Mouse (Mus musculus) heart, embryonic 16.5 days (tissue): ENCODE measurements at regions not wholly inside any gene's neighbourhood (a gene's known extent, or its start where the extent isn't known, plus 50 kb on each side); places are given as distances from the start of the nearest gene placed in this dataset.

Experiments
- ATAC-seq: fragments of 200-750 bp; cut with Nextera tagmentation; replicated peaks from 2 replicates; pipeline ENCODE4 v1.8.0; 2017; ENCODE audit warnings: moderate number of reproducible peaks; ENCODE audit not compliant: insufficient read depth, low FRiP score; ENCODE audit errors: extremely low read depth
- H3K27ac ChIP-seq: fragments of 300-500 bp; sonication (generic); 2 replicates; pipeline ENCODE4 v1.5.1; 2014; ENCODE audit warnings: mild to moderate bottlenecking, low read length, control low read depth, moderate library complexity
- H3K27me3 ChIP-seq: fragments of 300-500 bp; sonication (generic); 2 replicates; pipeline ENCODE4 v1.6.1; 2014; ENCODE audit warnings: low read length, mixed read lengths; ENCODE audit not compliant: control insufficient read depth, insufficient read depth
- H3K36me3 ChIP-seq: fragments of 300-500 bp; sonication (generic); 2 replicates; pipeline ENCODE4 v1.6.1; 2014; ENCODE audit not compliant: control insufficient read depth, insufficient read depth
- H3K4me1 ChIP-seq: fragments of 300-500 bp; sonication (generic); 2 replicates; pipeline ENCODE4 v1.6.1; 2014; ENCODE audit warnings: low read length, mixed read lengths; ENCODE audit not compliant: control insufficient read depth, insufficient read depth
- H3K4me2 ChIP-seq: fragments of 300-500 bp; sonication (generic); 2 replicates; pipeline ENCODE4 v1.6.1; 2014; ENCODE audit warnings: low read depth, mild to moderate bottlenecking, control low read depth, low read length
- H3K4me3 ChIP-seq: fragments of 300-500 bp; sonication (generic); 2 replicates; pipeline ENCODE4 v1.5.1; 2014; ENCODE audit warnings: mild to moderate bottlenecking, control low read depth, low read length
- H3K9ac ChIP-seq: fragments of 300-500 bp; sonication (generic); 2 replicates; pipeline ENCODE4 v1.6.1; 2014; ENCODE audit warnings: low read length, control low read depth
- H3K9me3 ChIP-seq: fragments of 300-500 bp; sonication (generic); replicated peaks from 2 replicates; pipeline ENCODE4 v1.6.1; 2016; ENCODE audit warnings: low read length; ENCODE audit not compliant: control insufficient read depth
- WGBS: fragments of 180-500 bp; shearing (Covaris S2); extraction: QIAGEN DNeasy Blood & Tissue Kit; methylation state at CpG from one replicate; pipeline ENCODE4 v1.1.7; 2014; 5-methylcytosine and 5-hydroxymethylcytosine counted together

DNA sequence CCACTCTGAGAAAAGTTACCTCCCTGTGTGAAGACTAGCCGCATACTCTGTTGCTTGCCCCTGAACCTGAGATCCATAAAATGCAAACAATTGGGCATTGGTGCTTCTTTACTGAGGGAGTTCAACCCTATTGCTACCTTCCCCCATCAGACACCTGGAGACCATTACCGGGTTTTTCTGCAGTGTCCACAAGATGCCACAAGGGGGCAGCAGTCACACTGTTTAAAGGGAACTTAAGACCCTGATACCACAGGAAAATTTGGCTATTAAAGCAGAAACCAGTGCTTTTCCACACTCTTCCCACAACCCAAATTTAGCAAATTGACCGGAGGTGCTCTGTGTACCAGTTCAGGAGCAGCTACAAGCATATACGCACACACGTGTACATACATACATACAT, 78.0 kb upstream of the Fzd10 start:
- 40% methylated on average over 5 of the region's 5 CpGs for WGBS
- Histone ChIP-seq H3K4me2 (no peak overlapping the region), H3K9me3 (no peaks in the 10 kb centered on the region), H3K4me3 (no peak overlapping the region), H3K4me1 (no peaks in the 10 kb centered on the region), H3K27me3 (peaks cover 10% of the 10 kb centered on the region; the same call in 1 of the 2 replicates), H3K27ac (no peak overlapping the region), H3K9ac (no peak overlapping the region), H3K36me3 (no peaks in the 10 kb centered on the region)
- ATAC-seq = no peak

DNA sequence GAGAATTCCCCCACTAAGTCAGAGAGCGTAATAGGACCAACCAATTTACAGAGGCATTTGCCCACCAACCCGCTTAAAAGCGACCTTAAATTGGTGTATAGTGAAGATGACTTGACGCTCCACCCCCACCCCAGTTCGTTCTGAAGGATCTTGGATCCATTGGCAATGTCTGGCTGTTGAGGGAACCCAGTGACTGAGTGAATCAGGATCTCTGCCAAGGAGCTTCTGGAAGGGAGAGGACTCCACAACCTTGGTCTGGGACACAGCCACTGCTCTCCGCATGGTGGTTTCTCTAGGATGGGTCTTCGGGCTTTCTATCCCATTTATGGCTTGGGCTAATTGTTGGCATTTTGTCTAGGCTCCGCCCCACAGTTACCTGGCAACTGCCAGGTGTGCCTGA, 83.3 kb upstream of the Fzd10 start:
- H3K4me1 ChIP-seq = no peaks in the 10 kb centered on the region
- 63% methylated on average over 8 of the region's 8 CpGs for WGBS
- no peak overlapping the region for H3K4me2 ChIP-seq
- H3K27ac ChIP-seq = no peak overlapping the region
- H3K9me3 ChIP-seq = no peaks in the 10 kb centered on the region
- H3K9ac ChIP-seq = no peak overlapping the region
- H3K4me3 ChIP-seq = no peak overlapping the region
- no peak for ATAC-seq
- H3K27me3 ChIP-seq = peaks cover 14% of the 10 kb centered on the region; the same call in 1 of the 2 replicates
- no peaks in the 10 kb centered on the region for H3K36me3 ChIP-seq

DNA sequence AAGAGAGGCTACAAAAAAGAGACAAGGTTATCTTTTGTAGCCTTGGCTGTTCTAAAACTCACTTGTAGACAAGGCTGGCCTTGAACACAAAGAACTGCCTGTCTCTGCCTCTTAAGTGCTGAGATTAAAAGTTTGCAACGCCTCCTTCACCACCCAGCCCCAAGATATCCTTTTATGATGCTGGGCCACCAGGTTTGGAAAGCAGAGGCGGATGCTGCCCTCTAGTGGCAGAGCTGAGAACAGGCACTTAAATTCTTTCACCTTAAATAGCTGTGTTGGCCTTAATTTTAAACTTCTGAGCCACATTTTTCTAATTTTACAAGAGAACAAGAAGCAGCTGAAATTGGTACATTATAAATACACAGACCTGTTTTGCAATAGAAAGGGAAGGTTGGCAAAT, 82.5 kb upstream of the Tmem132d start:
- Histone ChIP-seq H3K4me1 (no peaks in the 10 kb centered on the region), H3K9me3 (no peaks in the 10 kb centered on the region; the same call in 1 of the 2 replicates), H3K27ac (no peak overlapping the region), H3K4me2 (no peak overlapping the region), H3K27me3 (peaks cover 14% of the 10 kb centered on the region; the same call in 1 of the 2 replicates), H3K9ac (no peak overlapping the region), H3K36me3 (no peaks in the 10 kb centered on the region), H3K4me3 (no peak overlapping the region)
- ATAC-seq = no peak
- WGBS = 3% methylated on average over 2 of the region's 2 CpGs

DNA sequence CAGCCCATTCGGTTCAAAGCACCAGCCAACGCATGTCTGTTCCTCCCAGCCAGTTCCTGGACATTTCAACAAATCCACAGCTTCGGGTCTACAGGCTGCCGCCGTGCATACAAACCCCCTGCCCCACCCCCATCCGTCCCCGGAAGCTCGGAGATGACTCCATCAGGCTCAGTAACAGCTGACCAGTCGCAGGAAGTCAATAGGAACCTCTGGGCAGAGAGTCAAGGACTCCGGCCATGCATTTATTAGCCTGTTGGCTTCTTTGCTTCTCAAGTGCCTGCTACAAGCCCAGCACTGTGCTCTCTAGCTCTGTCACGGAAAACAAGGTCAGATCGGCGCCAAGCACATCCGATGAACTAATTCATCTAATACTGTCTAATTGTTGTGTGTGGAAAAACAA, 80.4 kb upstream of the Tmem132d start:
- no peaks in the 10 kb centered on the region for H3K4me1 ChIP-seq
- H3K9ac ChIP-seq = no peak overlapping the region
- H3K4me3 ChIP-seq = no peak overlapping the region
- H3K36me3 ChIP-seq = no peaks in the 10 kb centered on the region
- H3K9me3 ChIP-seq = peaks cover 12% of the 10 kb centered on the region
- peaks cover 9% of the 10 kb centered on the region; the same call in 1 of the 2 replicates for H3K27me3 ChIP-seq
- WGBS = 70% methylated on average over 14 of the region's 14 CpGs
- no peak overlapping the region for H3K4me2 ChIP-seq
- no peak overlapping the region for H3K27ac ChIP-seq
- no peak for ATAC-seq

DNA sequence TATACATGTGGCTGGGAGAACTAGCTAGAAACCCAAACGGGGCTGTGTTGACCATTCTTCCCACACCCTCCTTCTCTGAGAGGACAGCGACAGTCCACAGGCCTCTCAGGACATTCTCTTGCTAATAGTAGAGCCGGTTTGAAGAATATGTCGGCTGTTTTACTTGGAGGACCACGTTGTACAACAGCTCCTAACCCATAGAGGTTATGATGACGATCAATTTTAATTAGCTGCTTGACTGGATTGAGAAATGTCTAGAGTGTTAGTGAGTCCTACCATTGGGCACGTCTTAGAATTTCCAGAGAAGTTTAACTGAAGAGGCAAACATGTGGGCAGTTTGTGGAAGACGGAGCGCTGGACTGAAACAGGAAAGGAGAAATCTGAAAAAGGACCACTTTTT, 79.7 kb upstream of the Tmem132d start:
- Histone ChIP-seq H3K9me3 (peaks cover 12% of the 10 kb centered on the region), H3K27ac (no peak overlapping the region), H3K4me3 (no peak overlapping the region), H3K36me3 (no peaks in the 10 kb centered on the region), H3K27me3 (peaks cover 9% of the 10 kb centered on the region; the same call in 1 of the 2 replicates), H3K4me2 (no peak overlapping the region), H3K4me1 (no peaks in the 10 kb centered on the region), H3K9ac (no peak overlapping the region)
- no peak for ATAC-seq
- 79% methylated on average over 9 of the region's 9 CpGs for WGBS

DNA sequence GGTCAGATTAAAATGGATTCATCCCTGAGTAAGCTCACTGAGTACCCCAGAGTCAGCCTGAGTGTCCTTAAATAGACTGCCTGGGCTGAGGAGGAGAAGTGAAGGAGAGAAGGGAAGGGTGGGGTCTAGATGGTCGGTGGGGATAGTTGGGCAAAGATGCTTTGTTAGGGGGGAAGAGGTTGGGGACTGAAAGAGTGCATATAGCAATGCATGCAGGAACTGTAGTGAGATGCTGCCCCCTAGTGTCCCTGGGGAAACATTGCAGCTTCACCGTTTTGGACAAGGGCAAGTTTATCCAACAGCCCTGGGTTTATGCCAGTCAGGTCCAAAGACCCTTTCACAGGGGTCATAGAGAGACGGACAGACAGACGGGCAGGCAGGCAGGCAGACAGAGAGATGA, 71.6 kb upstream of the Tmem132d start:
- H3K36me3 ChIP-seq = no peaks in the 10 kb centered on the region
- H3K4me2 ChIP-seq = no peak overlapping the region
- no peak overlapping the region for H3K27ac ChIP-seq
- ATAC-seq = no peak
- H3K4me1 ChIP-seq = no peaks in the 10 kb centered on the region
- H3K9me3 ChIP-seq = peaks cover 7% of the 10 kb centered on the region
- H3K9ac ChIP-seq = no peak overlapping the region
- no peak overlapping the region for H3K4me3 ChIP-seq
- 5% methylated on average over 4 of the region's 4 CpGs for WGBS
- no peaks in the 10 kb centered on the region for H3K27me3 ChIP-seq

DNA sequence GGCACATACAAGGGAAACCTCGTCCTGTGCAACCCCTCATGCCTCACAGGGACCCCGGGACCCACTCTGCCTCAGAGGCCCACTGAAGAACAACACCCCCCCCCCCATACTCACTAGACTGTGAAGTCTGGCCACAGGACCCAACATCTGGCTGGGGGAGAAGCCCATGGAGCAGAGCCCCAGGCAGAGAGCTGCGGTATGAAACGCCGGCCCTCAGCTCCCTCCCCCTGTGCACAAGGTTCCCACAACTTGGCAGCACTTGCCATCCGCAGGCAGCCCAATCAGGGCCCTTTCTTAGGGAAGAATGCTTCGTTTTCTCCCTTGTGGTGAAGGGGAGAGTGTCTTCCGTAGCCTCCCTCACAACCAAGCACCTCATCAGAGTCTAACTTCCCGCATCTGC, 66.6 kb upstream of the Tmem132d start:
- Histone ChIP-seq H3K9me3 (no peaks in the 10 kb centered on the region), H3K9ac (no peak overlapping the region), H3K4me3 (no peak overlapping the region), H3K4me2 (no peak overlapping the region), H3K36me3 (no peaks in the 10 kb centered on the region), H3K4me1 (no peaks in the 10 kb centered on the region), H3K27me3 (no peaks in the 10 kb centered on the region), H3K27ac (no peak overlapping the region)
- ATAC-seq = no peak
- WGBS = 41% methylated on average over 9 of the region's 9 CpGs

DNA sequence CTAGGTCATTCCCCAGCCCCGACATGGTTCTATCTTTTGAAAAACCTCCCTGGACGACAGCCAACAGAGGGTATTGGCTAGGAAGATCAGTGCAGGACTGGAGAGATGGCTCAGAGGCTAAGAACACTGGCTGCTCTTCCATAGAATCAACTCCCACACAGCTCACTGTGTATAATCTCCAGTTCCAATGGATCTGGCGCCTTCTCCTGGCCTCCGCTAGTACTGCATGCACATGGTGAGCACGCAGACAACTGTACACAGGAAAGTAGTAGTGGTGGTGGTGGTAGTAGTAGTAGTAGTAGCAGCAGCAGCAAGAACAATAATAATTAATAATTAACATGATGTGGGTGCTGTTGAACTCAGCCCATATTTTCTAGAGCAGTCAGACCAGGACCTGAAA, 66.2 kb upstream of the Tmem132d start:
- Histone ChIP-seq H3K4me2 (no peak overlapping the region), H3K36me3 (no peaks in the 10 kb centered on the region), H3K4me3 (no peak overlapping the region), H3K27me3 (no peaks in the 10 kb centered on the region), H3K27ac (no peak overlapping the region), H3K9ac (no peak overlapping the region), H3K9me3 (no peaks in the 10 kb centered on the region), H3K4me1 (no peaks in the 10 kb centered on the region)
- WGBS = 50% methylated on average over 5 of the region's 5 CpGs
- no peak for ATAC-seq

DNA sequence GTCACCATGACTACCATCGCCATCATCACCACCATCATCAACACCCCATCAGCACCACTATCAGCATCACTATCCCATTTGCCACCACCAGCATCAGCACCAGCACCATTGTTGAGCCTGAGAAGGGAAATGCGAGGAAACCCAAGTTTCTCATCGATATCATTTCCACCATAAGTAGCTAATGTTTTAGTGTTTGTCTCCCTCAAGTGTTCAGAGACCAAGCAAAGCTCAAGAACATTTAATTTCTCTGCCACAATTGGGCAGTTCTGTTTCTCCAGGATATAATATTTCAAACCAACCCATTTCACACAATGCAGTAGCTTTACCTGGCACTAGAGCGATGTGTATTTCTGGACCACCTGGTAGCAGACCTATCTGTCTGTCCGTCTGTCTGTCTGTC, 59.7 kb upstream of the Tmem132d start:
- Histone ChIP-seq H3K36me3 (no peaks in the 10 kb centered on the region), H3K27me3 (no peaks in the 10 kb centered on the region), H3K27ac (no peak overlapping the region), H3K9ac (no peak overlapping the region), H3K4me3 (no peak overlapping the region), H3K4me1 (no peaks in the 10 kb centered on the region), H3K9me3 (peaks cover 12% of the 10 kb centered on the region), H3K4me2 (no peak overlapping the region)
- 73% methylated on average over 5 of the region's 5 CpGs for WGBS
- ATAC-seq = no peak

DNA sequence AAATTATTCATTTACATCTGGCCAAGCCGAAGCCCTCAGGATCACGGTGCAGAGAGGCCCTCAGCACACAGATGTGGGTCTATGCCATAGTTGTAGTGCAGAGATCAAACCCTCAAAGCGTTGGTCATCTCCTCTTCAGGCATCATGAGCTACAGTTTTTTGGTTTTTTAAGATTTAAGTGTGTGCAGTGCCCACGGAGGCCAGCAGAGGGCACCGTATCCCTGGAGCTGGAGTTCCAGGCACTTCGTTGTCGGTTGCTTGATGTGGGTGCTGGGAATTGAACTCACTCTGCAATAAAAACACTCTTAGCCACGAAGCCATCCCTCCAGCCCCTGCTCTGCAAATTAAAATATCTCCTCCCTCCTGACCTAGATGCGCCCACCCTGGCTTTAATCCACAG, 58.3 kb upstream of the Tmem132d start:
- Histone ChIP-seq H3K36me3 (no peaks in the 10 kb centered on the region), H3K4me2 (no peak overlapping the region), H3K4me3 (no peak overlapping the region), H3K27ac (no peak overlapping the region), H3K9me3 (peaks cover 12% of the 10 kb centered on the region), H3K4me1 (no peaks in the 10 kb centered on the region), H3K9ac (no peak overlapping the region), H3K27me3 (no peaks in the 10 kb centered on the region)
- WGBS = 35% methylated on average over 9 of the region's 9 CpGs
- ATAC-seq = no peak
